Mouse (Mus musculus): ENCODE results near the gene Josd1. TPM values are rescaled to one million over a fixed set of nuclear protein-coding genes. Genes with fewer than 3 reads are reported as not detected.
"Not testable (repeated sequence)": the region's sequence is repeated elsewhere in the genome, so short reads cannot be mapped to it uniquely, and the experiment has no call there.

The Josd1 gene
- polyA plus RNA-seq, 1 experiment from 2014 or later, result 19.8 TPM

DNA sequence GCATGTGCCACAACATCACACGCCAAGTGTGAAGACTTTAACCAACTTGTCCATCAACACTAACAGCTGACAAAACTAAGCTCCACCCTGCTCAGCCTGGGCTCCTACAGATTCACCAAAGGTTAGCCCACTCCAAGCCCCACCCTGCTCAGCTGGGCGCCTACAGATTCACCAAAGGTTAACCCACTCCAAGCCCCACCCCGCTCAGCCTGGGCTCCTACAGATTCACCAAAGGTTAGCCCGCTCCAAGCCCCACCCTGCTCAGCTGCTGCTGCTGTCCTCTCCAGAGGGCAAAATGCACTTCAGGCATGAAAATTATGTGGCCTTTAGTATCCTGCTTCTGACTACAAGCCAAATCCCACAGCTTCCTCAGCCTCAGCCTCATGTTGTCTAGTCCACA lies 5.7 kb downstream of the Josd1 start:
- Histone ChIP-seq H3K27me3 (replicated peaks) (no peaks in the 10 kb centered on the region), H3K27ac (replicated peaks) (peak overlapping the region; percentile 79), H3K4me2 (peak overlapping the region; percentile 95), H3K4me3 (peak overlapping the region; percentile 83; the same call in 1 of the 2 replicates), H3K36me3 (peaks cover 23% of the 10 kb centered on the region), H3K4me1 (peaks cover 63% of the 10 kb centered on the region), H3K9me3 (no peaks in the 10 kb centered on the region), H3K9ac (peak overlapping the region; percentile 98)
- ATAC-seq (ENCODE audit: extremely low read depth, insufficient number of reproducible peaks, low FRiP score, low TSS enrichment), result no peak
- WGBS, result 82% methylated on average over 4 of the region's 4 CpGs

DNA sequence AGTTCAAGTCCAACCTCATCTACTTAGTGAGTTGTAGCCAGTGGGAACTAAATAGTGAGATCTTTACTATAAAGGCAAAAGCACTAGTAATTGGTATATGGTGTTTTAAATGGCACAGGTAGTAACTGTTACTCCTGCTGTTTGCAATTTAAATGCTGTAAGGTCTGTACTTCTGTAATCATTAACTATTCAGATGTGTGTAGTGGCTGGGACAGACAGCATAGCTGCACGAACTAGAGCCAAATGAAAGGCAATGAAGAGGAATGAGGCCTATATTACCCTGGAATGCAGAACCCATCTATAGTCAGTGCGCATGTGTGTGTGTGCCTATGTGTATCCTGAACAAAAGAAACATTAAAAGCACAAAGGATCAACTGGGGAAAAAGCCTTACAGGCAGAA lies 9.8 kb downstream of the Josd1 start:
- Histone ChIP-seq H3K9ac (no peak overlapping the region), H3K9me3 (no peaks in the 10 kb centered on the region), H3K27me3 (replicated peaks) (no peaks in the 10 kb centered on the region), H3K36me3 (peaks cover 62% of the 10 kb centered on the region), H3K27ac (replicated peaks) (no peak overlapping the region), H3K4me2 (no peak overlapping the region), H3K4me1 (peaks cover 26% of the 10 kb centered on the region), H3K4me3 (no peak overlapping the region)
- no peak for ATAC-seq (ENCODE audit: extremely low read depth, insufficient number of reproducible peaks, low FRiP score, low TSS enrichment)
- 87% methylated on average over 2 of the region's 2 CpGs for WGBS

DNA sequence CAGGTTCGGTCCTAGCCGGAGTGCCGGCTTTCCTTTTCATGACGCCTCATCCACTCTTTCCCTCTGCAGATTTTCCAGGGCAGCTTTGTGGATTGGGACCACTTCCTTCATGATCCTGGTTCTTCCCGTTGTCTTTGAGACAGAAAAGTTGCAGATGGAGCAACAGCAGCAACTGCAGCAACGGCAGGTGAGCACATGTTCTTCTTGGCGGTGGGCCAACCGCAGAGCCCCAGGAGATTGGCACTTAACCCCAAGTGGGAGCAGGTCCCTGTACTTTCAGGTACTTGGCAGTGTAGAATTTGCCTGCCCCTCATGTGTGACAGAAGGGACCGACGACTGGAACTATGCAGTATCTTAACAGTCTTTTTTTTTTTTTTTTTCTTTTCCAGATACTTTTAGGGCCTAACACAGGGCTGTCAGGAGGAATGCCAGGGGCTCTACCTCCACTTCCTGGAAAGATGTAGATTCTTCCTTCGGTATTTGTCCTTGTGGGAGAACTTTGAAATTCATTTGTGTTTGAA lies 15.8 kb downstream of the Josd1 start:
- peak overlapping the region; percentile 92; the same call in 1 of the 2 replicates for H3K9ac ChIP-seq

DNA sequence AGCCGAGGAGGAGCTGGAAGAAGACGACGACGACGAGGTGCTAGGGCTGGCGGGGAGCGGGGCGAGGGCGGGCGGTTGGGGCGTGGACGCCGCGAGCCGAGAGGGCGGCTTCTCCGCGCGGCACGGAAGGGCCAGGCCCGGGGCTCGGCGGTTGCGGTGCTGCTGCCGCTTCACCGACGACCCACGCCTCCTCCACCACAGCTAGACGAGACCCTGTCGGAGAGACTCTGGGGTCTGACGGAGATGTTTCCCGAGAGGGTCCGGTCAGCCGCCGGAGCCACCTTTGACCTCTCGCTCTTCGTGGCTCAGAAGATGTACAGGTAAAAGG lies 16.8 kb downstream of the Josd1 start:
- Histone ChIP-seq H3K4me1 (peaks cover 32% of the 10 kb centered on the region), H3K9ac (peak overlapping the region; percentile 92), H3K27ac (replicated peaks) (peak overlapping the region; percentile 61), H3K27me3 (replicated peaks) (no peaks in the 10 kb centered on the region), H3K36me3 (peaks cover 57% of the 10 kb centered on the region), H3K4me2 (peak overlapping the region; percentile 79), H3K9me3 (no peaks in the 10 kb centered on the region), H3K4me3 (peak overlapping the region; percentile 90)
- no peak; the same call in 1 of the 2 replicates for ATAC-seq (ENCODE audit: extremely low read depth, insufficient number of reproducible peaks, low FRiP score, low TSS enrichment)
- under 1% methylated on average over 37 of the region's 37 CpGs for WGBS

More for the DNA sequence above, 15.8 kb downstream of the Josd1 start:
- ATAC-seq (ENCODE audit: extremely low read depth, insufficient number of reproducible peaks, low FRiP score, low TSS enrichment); H3K27me3 ChIP-seq (replicated peaks); H3K9me3 ChIP-seq; H3K27ac ChIP-seq (replicated peaks): not testable (repeated sequence)
- Histone ChIP-seq H3K4me3 (peak overlapping the region; percentile 90), H3K36me3 (peaks cover 57% of the 10 kb centered on the region), H3K4me1 (peaks cover 22% of the 10 kb centered on the region), H3K4me2 (peak overlapping the region; percentile 79)
- WGBS, result 71% methylated on average over 11 of the region's 11 CpGs

DNA sequence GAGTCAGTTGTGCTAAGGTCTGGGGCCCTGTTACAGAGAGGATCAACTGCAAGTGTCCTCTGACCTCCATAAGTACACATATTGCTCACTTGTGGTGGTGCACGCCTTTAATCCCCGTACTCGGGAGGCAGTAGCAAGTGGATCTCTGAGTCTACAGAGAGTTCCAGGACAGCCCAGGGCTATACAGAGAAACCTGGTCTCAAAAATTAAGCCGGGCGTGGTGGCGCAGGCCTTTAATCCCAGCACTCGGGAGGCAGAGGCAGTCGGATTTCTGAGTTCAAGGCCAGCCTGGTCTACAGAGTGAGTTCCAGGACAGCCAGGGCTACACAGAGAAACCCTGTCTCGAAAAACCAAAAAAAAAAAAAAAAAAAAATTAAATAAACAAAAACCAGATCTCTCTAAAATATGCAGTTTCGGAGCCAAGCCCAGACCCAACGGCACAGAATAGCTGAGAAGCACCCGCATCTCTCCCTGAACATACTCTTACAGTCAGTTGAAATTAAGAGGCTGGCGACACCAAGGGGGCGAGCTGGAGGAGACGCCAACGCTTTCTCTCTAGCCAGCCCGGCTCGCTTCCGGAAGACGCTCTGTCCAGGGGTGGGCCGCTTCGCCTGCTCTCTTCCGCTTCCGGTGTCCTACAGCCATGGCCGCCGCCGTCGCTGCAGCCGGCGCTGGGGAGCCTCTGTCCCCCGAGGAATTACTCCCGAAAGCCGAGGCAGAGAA lies 17.3 kb downstream of the Josd1 start, which contains the start of gene Tomm22:
Tomm22 (plus strand) TSS at position 613 of the 723 bp plus-strand sequence.
- H3K27ac ChIP-seq (replicated peaks), result peak within 1 kb of the TSS; percentile 61
- H3K4me2 ChIP-seq, result peak within 1 kb of the TSS; percentile 79
- no peaks in the 10 kb centered on the region for H3K27me3 ChIP-seq (replicated peaks)
- peak within 1 kb of the TSS; percentile 92 for H3K9ac ChIP-seq
- H3K4me3 ChIP-seq, result peak within 1 kb of the TSS; percentile 90
- H3K36me3 ChIP-seq, result peaks cover 58% of the 10 kb centered on the region
- ATAC-seq (ENCODE audit: extremely low read depth, insufficient number of reproducible peaks, low FRiP score, low TSS enrichment), result peak; percentile 81
- 16% methylated on average over 32 of the region's 33 CpGs for WGBS
- no peaks in the 10 kb centered on the region for H3K9me3 ChIP-seq
- peaks cover 37% of the 10 kb centered on the region for H3K4me1 ChIP-seq

DNA sequence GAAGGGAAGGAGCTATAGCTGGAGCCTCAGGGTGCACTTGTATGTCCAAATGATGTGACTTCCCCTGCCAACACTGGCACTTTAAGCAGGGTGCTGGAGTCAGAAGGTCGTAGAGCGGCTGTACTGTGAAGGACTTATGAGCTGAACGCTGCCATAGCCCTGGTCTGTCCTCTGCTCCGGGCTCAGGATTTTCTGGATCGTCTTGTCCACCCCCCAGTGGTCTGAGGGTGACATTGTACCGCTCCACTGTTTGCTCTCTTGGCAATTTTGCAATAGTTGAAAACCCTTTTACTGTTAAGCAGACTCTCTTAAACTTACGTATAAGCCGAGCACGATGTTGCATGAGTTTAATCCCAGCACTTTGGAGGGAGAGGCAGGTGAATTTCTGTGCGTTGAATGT lies 18.5 kb downstream of the Josd1 start:
- Histone ChIP-seq H3K4me2 (no peak overlapping the region), H3K27me3 (replicated peaks) (no peaks in the 10 kb centered on the region), H3K4me1 (peaks cover 37% of the 10 kb centered on the region), H3K4me3 (no peak overlapping the region), H3K9ac (no peak overlapping the region; the same call in 1 of the 2 replicates), H3K9me3 (no peaks in the 10 kb centered on the region), H3K27ac (replicated peaks) (no peak overlapping the region), H3K36me3 (peaks cover 46% of the 10 kb centered on the region)
- no peak for ATAC-seq (ENCODE audit: extremely low read depth, insufficient number of reproducible peaks, low FRiP score, low TSS enrichment)
- 57% methylated on average over 10 of the region's 10 CpGs for WGBS

DNA sequence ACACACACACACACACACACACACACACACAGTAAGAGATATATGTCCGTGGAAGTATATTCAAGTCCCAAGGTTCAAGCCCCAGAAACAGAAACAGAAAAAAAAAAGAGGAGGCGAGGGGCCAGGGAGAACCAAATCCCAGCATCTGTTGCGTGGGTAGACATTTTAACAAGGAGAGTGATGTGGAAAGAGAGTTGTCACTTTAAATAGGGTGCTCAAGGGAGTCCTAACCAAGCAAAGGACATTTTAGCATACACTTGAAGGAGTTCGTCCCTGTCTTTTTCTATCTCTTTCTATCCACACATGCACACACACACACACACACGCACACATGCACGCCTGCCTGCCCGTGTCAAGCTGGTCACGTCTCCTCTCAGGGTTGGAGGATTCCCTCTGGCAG lies 23.1 kb downstream of the Josd1 start:
- Histone ChIP-seq H3K27ac (replicated peaks) (no peak overlapping the region), H3K36me3 (peaks cover 44% of the 10 kb centered on the region), H3K4me1 (peaks cover 30% of the 10 kb centered on the region), H3K27me3 (replicated peaks) (no peaks in the 10 kb centered on the region), H3K9ac (no peak overlapping the region), H3K4me3 (no peak overlapping the region), H3K4me2 (no peak overlapping the region), H3K9me3 (no peaks in the 10 kb centered on the region)
- no peak for ATAC-seq (ENCODE audit: extremely low read depth, insufficient number of reproducible peaks, low FRiP score, low TSS enrichment)
- WGBS, result 82% methylated on average over 8 of the region's 8 CpGs

DNA sequence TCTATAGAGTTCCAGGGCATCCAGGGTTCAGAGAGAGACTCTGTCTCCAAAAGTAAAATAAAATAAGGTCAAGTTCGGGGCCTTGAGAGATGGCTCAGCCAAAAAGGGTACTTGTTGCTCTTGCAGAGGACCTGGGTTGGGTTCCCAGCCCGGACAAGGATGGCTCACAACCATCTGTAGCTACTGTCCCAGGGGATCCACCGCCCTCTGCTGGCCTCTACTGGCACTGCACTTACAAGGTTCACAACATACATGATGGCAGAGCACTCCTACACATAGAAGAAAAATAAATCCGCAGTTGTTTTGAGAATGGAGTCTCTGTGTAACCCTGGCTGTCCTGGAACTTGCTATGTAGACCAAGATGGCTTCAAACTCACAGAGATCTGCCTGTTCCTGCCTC lies 25.9 kb downstream of the Josd1 start:
- H3K9ac ChIP-seq, result no peak overlapping the region
- peaks cover 37% of the 10 kb centered on the region for H3K36me3 ChIP-seq
- no peak for ATAC-seq (ENCODE audit: extremely low read depth, insufficient number of reproducible peaks, low FRiP score, low TSS enrichment)
- peaks cover 28% of the 10 kb centered on the region for H3K4me1 ChIP-seq
- no peak overlapping the region for H3K4me3 ChIP-seq
- H3K4me2 ChIP-seq, result no peak overlapping the region
- 67% methylated on average over 4 of the region's 4 CpGs for WGBS
- no peak overlapping the region for H3K27ac ChIP-seq (replicated peaks)
- H3K9me3 ChIP-seq, result no peaks in the 10 kb centered on the region
- H3K27me3 ChIP-seq (replicated peaks), result no peaks in the 10 kb centered on the region

DNA sequence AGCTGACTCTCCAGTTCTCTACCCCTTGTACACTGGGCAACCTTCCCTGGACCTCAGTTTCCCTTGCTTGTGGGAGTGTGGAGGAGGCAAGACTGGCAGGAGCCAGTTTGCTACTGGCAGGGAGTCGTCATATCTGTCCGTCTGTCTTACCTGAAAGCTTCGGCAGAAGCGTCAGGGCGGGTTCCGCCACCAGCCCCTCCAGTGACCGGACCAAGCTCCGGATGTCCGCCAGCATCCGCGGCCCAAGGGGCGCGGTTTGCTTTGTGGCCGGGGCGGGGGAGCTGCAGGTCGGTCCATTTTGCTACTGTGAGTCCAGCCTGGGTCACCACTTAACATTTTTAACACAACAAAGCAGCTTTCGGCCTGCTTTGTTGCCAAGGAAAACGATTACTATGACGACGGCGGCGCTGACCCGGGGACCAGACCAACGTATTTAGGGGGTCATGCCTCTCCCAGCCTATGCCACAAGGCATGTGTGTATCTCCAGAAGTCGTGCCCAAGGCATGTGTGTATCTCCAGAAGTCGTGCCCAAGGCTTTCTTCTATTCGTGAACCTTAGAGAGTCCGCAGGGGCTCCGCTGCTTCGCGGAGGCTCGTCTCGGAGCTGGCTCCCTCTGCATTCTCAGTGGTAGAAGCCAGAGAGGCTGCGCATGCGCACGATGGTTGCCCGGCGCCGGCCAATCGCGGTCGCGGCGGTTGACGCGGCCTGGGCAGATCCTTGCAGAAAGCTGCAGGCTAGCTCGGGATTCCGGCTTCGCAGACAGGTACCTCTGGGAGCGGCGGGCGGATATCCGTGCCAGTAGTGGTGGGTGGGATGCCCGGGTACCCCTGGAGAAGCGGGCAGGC lies 29.0 kb downstream of the Josd1 start, which contains the start of the genes Fam227a and Cby1:
Fam227a (minus strand) TSS at position 426 of the 845 bp plus-strand sequence.
Cby1 (plus strand) TSS at position 669 of the 845 bp plus-strand sequence.
- no peaks in the 10 kb centered on the region for H3K9me3 ChIP-seq
- no peaks in the 10 kb centered on the region for H3K27me3 ChIP-seq (replicated peaks)
- ATAC-seq (ENCODE audit: extremely low read depth, insufficient number of reproducible peaks, low FRiP score, low TSS enrichment), result peak; percentile 82
- peaks cover 14% of the 10 kb centered on the region for H3K4me1 ChIP-seq
- H3K4me3 ChIP-seq, result peak within 1 kb of the TSS; percentile 81
- H3K4me2 ChIP-seq, result peak within 1 kb of the TSS; percentile 99
- under 1% methylated on average over 55 of the region's 55 CpGs for WGBS
- H3K36me3 ChIP-seq, result peaks cover 22% of the 10 kb centered on the region
- H3K9ac ChIP-seq, result peak within 1 kb of the TSS; percentile 84
- H3K27ac ChIP-seq (replicated peaks), result peak within 1 kb of the TSS; percentile 94

DNA sequence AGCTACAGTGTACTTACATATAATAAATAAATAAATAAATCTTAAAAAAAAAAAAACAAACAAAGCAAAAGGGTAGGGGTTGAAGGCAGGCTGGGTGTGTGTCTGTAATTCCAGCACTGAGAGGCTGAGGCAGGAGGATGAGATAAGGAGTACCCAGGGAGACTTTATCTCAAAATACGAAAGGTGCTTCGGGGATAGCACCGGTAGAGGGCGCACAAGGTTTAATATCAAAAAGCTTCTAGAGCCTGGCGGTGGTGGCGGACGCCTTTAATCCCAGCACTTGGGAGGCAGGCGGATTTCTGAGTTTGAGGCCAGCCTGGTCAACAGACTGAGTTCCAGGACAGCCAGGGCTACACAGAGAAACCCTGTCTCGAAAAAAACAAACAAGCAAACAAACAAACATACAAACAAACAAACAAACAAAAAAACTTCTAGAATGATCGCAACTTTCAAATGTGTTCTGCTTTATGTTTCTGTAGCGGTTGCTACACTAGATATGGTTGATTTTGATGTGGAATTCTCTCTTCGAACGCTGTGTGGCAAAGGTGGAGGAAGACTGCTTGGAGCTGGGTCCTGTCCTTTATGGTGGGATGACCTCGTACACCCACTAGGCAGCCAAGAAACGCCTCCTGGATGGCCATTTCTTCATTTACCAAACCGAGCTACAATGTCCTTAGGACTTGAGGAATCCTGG lies 29.7 kb downstream of the Josd1 start:
- peaks cover 14% of the 10 kb centered on the region for H3K4me1 ChIP-seq
- no peak for ATAC-seq (ENCODE audit: extremely low read depth, insufficient number of reproducible peaks, low FRiP score, low TSS enrichment)
- peaks cover 16% of the 10 kb centered on the region for H3K36me3 ChIP-seq
- H3K9me3 ChIP-seq, result no peaks in the 10 kb centered on the region
- peak overlapping the region; percentile 94 for H3K27ac ChIP-seq (replicated peaks)
- H3K9ac ChIP-seq, result peak overlapping the region; percentile 84
- no peaks in the 10 kb centered on the region for H3K27me3 ChIP-seq (replicated peaks)
- peak overlapping the region; percentile 99 for H3K4me2 ChIP-seq
- 4% methylated on average over 16 of the region's 16 CpGs for WGBS
- peak overlapping the region; percentile 81 for H3K4me3 ChIP-seq

DNA sequence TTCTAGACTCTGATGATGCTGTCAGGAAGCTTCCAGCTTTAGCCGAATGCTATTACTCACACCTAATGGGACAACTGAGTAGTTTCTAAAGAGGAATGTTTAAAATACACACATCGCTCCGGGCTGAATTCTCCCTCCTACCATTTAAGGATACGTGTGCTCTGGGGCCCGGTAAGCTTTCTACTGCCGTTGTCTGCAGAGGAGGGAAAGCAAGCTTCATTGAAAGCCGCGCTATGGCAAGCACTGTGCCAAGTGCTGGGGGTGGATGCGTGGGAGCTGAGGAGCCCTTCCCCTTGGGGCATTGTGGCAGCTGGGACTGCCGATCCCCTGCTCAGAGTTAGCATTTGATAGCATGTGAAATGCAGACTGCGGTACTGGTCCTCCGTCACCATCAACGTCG lies 31.3 kb downstream of the Josd1 start:
- Histone ChIP-seq H3K4me2 (no peak overlapping the region), H3K27ac (replicated peaks) (no peak overlapping the region), H3K4me1 (peaks cover 14% of the 10 kb centered on the region), H3K9ac (no peak overlapping the region), H3K36me3 (peaks cover 2% of the 10 kb centered on the region; the same call in 1 of the 2 replicates), H3K9me3 (no peaks in the 10 kb centered on the region), H3K4me3 (no peak overlapping the region), H3K27me3 (replicated peaks) (no peaks in the 10 kb centered on the region)
- no peak for ATAC-seq (ENCODE audit: extremely low read depth, insufficient number of reproducible peaks, low FRiP score, low TSS enrichment)
- WGBS, result 85% methylated on average over 14 of the region's 14 CpGs

Data from heart, embryonic 13.5 days (tissue).